Mouse (Mus musculus): ENCODE results near the gene Pfdn2. TPM values are rescaled to one million over a fixed set of nuclear protein-coding genes. Genes with fewer than 3 reads are reported as not detected.
"Not testable (repeated sequence)": the region's sequence is repeated elsewhere in the genome, so short reads cannot be mapped to it uniquely, and the experiment has no call there.

Pfdn2 gene
- total and polyA plus RNA-seq, 2 experiments from 2014 or later = 13.1 to 140 TPM

DNA sequence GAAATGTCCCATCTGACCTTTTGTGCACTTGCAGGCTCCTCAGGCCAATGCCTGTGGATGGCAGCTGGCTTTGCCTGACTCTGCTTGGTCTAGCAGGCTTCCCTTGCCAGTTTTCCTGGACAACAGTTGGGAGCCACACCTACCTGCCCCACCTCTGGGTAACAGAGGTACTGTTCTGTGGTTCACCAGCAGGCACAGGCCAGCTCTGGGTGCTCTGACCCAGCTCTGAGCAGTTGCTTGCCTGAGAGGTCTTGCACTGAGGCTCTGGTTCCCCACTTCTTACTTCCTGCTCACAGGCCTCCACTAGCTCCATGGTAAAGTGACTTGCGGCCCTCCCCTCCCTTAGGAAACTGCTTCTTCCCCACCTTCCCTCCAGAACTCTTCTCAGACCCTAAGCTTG is 23.5 kb upstream of the Pfdn2 start:
- Histone ChIP-seq H3K36me3 (ENCODE audit: insufficient read depth, low read length) (no peaks in the 10 kb centered on the region), H3K27ac (no peak overlapping the region), H3K4me1 (ENCODE audit: insufficient read depth, low read length) (no peaks in the 10 kb centered on the region), H3K27me3 (ENCODE audit: insufficient read depth, low read length) (no peaks in the 10 kb centered on the region), H3K4me2 (ENCODE audit: low read depth, low read length) (no peak overlapping the region), H3K4me3 (ENCODE audit: low read length) (no peak overlapping the region), H3K9ac (replicated peaks; ENCODE audit: low read length) (no peak overlapping the region), H3K9me3 (ENCODE audit: low read length) (no peaks in the 10 kb centered on the region)
- WGBS = 83% methylated on average over 1 of the region's 1 CpGs
- ATAC-seq (no peak; the same call in 1 of the 2 replicates), DNase-seq (ENCODE audit: low spot score) (no peak)
- no peak for TF ChIP-seq CTCF (IDR thresholded peaks at IDR 0.05; ENCODE audit: low read depth)

DNA sequence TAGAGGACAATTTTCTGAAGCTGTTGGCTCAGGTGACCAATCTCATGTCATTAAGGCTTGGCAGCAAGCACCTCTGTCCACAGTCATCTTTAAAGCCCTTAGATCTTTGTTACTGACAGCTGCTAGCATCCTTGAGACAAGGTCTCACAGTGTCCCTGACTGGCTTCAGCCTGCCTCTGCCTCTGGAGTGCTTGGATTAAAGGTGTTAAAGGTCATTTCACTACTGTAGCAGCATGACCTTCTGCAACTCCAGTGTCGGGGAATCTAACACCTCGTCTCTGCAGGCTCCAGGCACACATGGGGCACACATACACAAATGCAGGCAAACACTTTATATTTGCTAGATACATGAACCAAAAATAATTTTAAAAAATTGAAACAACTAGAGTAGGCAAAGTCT is 19.9 kb upstream of the Pfdn2 start:
- no peaks in the 10 kb centered on the region for H3K27me3 ChIP-seq (ENCODE audit: insufficient read depth, low read length)
- ATAC-seq (no peak), DNase-seq (ENCODE audit: low spot score) (no peak)
- H3K9ac ChIP-seq (replicated peaks; ENCODE audit: low read length) = no peak overlapping the region
- H3K4me3 ChIP-seq (ENCODE audit: low read length) = no peak overlapping the region
- no peaks in the 10 kb centered on the region for H3K9me3 ChIP-seq (ENCODE audit: low read length)
- peaks cover 10% of the 10 kb centered on the region; the same call in 1 of the 2 replicates for H3K4me1 ChIP-seq (ENCODE audit: insufficient read depth, low read length)
- H3K36me3 ChIP-seq (ENCODE audit: insufficient read depth, low read length) = no peaks in the 10 kb centered on the region
- H3K27ac ChIP-seq = no peak overlapping the region
- no peak for TF ChIP-seq CTCF (IDR thresholded peaks at IDR 0.05; ENCODE audit: low read depth)
- 85% methylated on average over 2 of the region's 2 CpGs for WGBS
- H3K4me2 ChIP-seq (ENCODE audit: low read depth, low read length) = no peak overlapping the region

DNA sequence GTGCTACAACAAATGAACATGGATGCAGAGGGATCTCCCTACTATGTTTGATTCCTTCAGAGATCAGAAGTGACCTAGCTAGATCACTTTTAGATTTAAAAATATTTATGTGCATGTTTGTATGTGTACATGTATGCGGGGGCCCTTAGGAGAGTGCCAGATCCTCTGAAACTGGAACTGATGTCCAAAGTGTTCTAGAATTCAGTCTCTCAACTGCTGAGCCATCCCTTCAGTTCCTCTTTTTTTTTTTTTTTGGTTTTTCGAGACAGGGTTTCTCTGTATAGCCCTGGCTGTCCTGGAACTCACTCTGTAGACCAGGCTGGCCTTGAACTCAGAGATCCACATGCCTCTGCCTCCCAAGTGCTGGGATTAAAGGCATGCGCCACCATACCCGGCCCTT is 18.9 kb upstream of the Pfdn2 start:
- not testable (repeated sequence) for H3K9ac ChIP-seq (replicated peaks; ENCODE audit: low read length); H3K27ac ChIP-seq; H3K27me3 ChIP-seq (ENCODE audit: insufficient read depth, low read length); H3K4me3 ChIP-seq (ENCODE audit: low read length); DNase-seq (ENCODE audit: low spot score); ATAC-seq; H3K36me3 ChIP-seq (ENCODE audit: insufficient read depth, low read length); H3K4me2 ChIP-seq (ENCODE audit: low read depth, low read length); H3K9me3 ChIP-seq (ENCODE audit: low read length)
- WGBS = 92% methylated on average over 4 of the region's 4 CpGs
- peaks cover 14% of the 10 kb centered on the region; the same call in 1 of the 2 replicates for H3K4me1 ChIP-seq (ENCODE audit: insufficient read depth, low read length)

DNA sequence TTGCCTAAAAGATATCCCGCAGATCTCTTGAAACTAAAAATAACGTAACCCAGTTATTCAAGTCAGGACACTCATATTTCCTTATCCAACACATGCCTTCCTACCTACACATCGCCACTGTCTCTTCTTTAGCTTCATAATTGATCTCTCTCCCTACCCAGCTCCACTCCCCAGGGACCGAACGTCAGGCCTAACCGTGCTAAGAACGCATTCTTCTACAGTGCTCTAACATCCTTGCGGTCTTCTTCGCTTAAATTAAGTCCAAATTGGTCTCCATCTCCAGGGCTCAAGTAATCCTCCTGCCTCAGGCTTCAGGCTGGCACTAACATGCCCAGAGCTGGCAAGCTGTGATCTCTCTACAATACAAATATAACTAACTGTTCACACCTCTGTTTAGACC is 17.2 kb upstream of the Pfdn2 start:
- DNase-seq (ENCODE audit: low spot score) (peak; percentile 57), ATAC-seq (no peak)
- TF ChIP-seq CTCF (IDR thresholded peaks at IDR 0.05; ENCODE audit: low read depth) = no peak
- Histone ChIP-seq H3K27me3 (ENCODE audit: insufficient read depth, low read length) (no peaks in the 10 kb centered on the region), H3K9me3 (ENCODE audit: low read length) (no peaks in the 10 kb centered on the region), H3K27ac (peak overlapping the region; percentile 99), H3K9ac (replicated peaks; ENCODE audit: low read length) (peak overlapping the region; percentile 93), H3K36me3 (ENCODE audit: insufficient read depth, low read length) (no peaks in the 10 kb centered on the region), H3K4me3 (ENCODE audit: low read length) (peak overlapping the region; percentile 89), H3K4me1 (ENCODE audit: insufficient read depth, low read length) (peaks cover 14% of the 10 kb centered on the region; the same call in 1 of the 2 replicates), H3K4me2 (ENCODE audit: low read depth, low read length) (peak overlapping the region; percentile 77)
- WGBS = 27% methylated on average over 9 of the region's 9 CpGs

DNA sequence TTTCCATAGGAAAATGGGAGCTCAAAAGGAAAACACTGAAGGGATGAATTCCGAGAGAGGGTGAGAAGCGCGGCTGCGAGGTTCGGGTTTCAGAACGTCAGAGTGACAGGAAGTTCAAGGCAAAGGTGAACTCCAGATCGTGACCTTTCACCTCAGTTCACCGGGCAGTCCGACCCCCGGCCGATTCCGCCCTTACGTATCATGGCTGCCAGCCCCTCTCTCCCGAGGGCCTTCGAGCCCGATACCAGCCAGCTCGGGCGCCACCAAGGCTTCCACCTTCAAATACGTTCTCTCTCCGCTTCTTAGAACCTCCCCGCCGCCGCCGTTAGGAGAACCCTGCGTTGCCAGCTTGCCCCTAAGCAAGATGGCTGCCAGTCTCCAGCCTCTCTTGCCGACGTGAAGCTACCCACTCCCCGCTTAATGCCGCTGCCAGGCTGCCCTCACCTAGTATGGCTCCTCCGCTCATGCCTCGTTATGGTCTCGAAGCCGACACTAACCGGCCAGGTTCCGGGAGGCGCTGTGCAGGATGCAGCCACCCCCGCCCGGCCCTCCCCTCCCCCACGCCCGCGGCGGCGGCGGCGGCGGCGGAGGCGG is 16.5 kb upstream of the Pfdn2 start, which contains the start of gene Dedd:
Gene Dedd (plus strand): TSS at position 307 of the 594 bp plus-strand sequence.
- WGBS = under 1% methylated on average over 43 of the region's 48 CpGs
- Histone ChIP-seq H3K4me1 (ENCODE audit: insufficient read depth, low read length) (peaks cover 14% of the 10 kb centered on the region; the same call in 1 of the 2 replicates), H3K27ac (peak within 1 kb of the TSS; percentile 99), H3K36me3 (ENCODE audit: insufficient read depth, low read length) (no peaks in the 10 kb centered on the region), H3K27me3 (ENCODE audit: insufficient read depth, low read length) (no peaks in the 10 kb centered on the region), H3K9me3 (ENCODE audit: low read length) (no peaks in the 10 kb centered on the region), H3K4me2 (ENCODE audit: low read depth, low read length) (peak within 1 kb of the TSS; percentile 77), H3K9ac (replicated peaks; ENCODE audit: low read length) (peak within 1 kb of the TSS; percentile 93), H3K4me3 (ENCODE audit: low read length) (peak within 1 kb of the TSS; percentile 89)
- peak; percentile 97 for DNase-seq (ENCODE audit: low spot score)
- no peak; the same call in 1 of the 2 replicates for TF ChIP-seq CTCF (IDR thresholded peaks at IDR 0.05; ENCODE audit: low read depth)
- peak; percentile 96 for ATAC-seq

DNA sequence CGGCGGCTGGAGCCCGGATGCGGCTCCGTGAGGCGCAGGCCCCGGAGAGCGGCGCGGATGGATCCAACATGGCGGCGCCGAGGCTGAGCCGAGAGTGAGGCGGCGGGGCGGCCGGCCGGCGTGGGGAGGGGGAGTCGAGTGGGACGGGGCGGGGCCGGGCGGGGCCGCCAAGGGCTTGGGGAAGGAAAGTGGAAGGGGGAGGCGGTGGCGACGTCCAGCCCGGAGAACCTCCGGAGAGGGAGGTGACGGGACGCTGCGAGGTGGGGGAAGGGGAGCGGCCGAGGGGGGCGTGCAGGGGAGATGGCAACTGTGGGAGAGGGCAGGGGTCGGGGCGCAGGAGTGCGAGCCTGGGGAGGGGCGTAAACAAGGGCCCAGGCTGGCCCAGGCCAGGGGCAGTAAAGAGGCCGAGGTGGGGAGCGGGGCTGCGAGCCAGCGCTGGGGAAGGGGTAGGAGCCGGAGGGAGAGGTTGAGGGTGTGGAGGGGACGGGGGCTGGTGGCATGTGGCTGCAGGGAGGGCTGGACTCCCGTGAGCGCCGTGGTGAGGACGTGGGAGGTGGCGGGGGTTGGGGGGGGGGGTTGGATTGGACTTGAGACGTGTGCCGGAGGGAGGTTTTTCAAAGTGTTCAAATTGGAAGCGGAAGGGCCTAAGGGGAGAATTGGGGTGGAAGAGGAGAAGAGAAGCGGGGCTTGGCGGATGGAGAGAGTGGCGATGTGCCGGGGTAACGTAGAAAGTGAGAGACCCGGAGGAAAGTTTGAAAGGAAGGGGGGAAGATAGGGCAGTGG is 15.8 kb upstream of the Pfdn2 start:
- no peaks in the 10 kb centered on the region for H3K27me3 ChIP-seq (ENCODE audit: insufficient read depth, low read length)
- peak overlapping the region; percentile 99 for H3K27ac ChIP-seq
- H3K36me3 ChIP-seq (ENCODE audit: insufficient read depth, low read length) = no peaks in the 10 kb centered on the region
- ATAC-seq (peak; percentile 89), DNase-seq (ENCODE audit: low spot score) (peak; percentile 46)
- TF ChIP-seq CTCF (IDR thresholded peaks at IDR 0.05; ENCODE audit: low read depth) = no peak
- H3K4me1 ChIP-seq (ENCODE audit: insufficient read depth, low read length) = peaks cover 14% of the 10 kb centered on the region; the same call in 1 of the 2 replicates
- peak overlapping the region; percentile 89 for H3K4me3 ChIP-seq (ENCODE audit: low read length)
- WGBS = 1% methylated on average over 47 of the region's 61 CpGs
- H3K9ac ChIP-seq (replicated peaks; ENCODE audit: low read length) = peak overlapping the region; percentile 93
- H3K9me3 ChIP-seq (ENCODE audit: low read length) = no peaks in the 10 kb centered on the region
- peak overlapping the region; percentile 77 for H3K4me2 ChIP-seq (ENCODE audit: low read depth, low read length)

Data from hindbrain, postnatal 0 days (tissue).